Mouse (Mus musculus) T-cell, adult 2 months (primary cell): ENCODE data around the gene Smyd3.

Experiments used
- DNase-seq: peaks from one replicate; pipeline ENCODE4 v3.0.0; 2022; ENCODE audit warnings: low spot score

The Smyd3 gene

GRCm38 (mm10) chr1:179289744-179290143 is 228.1 kb downstream of the Smyd3 start:
- DNase-seq: no peak

GRCm38 (mm10) chr1:179286748-179287147 is 231.1 kb downstream of the Smyd3 start:
- no peak for DNase-seq

- no peak for DNase-seq
These were observed 235.0 kb downstream of the Smyd3 start for GRCm38 (mm10) chr1:179282821-179283220.

GRCm38 (mm10) chr1:179281401-179282121 is 236.3 kb downstream of the Smyd3 start:
- no peak for DNase-seq

GRCm38 (mm10) chr1:179279116-179279515 is 238.7 kb downstream of the Smyd3 start:
- no peak for DNase-seq

GRCm38 (mm10) chr1:179277346-179277745 is 240.5 kb downstream of the Smyd3 start:
- DNase-seq: no peak

- no peak for DNase-seq
These were observed 241.0 kb downstream of the Smyd3 start for GRCm38 (mm10) chr1:179276866-179277265.

GRCm38 (mm10) chr1:179272926-179273325 is 244.9 kb downstream of the Smyd3 start:
- DNase-seq: no peak

- DNase-seq: no peak
These were observed 245.5 kb downstream of the Smyd3 start for GRCm38 (mm10) chr1:179272351-179272750.

GRCm38 (mm10) chr1:179266936-179267335 is 250.9 kb downstream of the Smyd3 start:
- DNase-seq: no peak

GRCm38 (mm10) chr1:179261496-179261966 is 256.3 kb downstream of the Smyd3 start:
- no peak for DNase-seq

GRCm38 (mm10) chr1:179255826-179256512 is 261.9 kb downstream of the Smyd3 start:
- no peak for DNase-seq

- no peak for DNase-seq
These were observed 263.3 kb downstream of the Smyd3 start for GRCm38 (mm10) chr1:179254531-179254930.

GRCm38 (mm10) chr1:179252611-179253010 is 265.2 kb downstream of the Smyd3 start:
- DNase-seq: no peak

GRCm38 (mm10) chr1:179250388-179250787 is 267.5 kb downstream of the Smyd3 start:
- no peak for DNase-seq

- DNase-seq: no peak
These were observed 274.3 kb downstream of the Smyd3 start for GRCm38 (mm10) chr1:179243554-179243953.

- peak; percentile 82 for DNase-seq
These were observed 277.1 kb downstream of the Smyd3 start for GRCm38 (mm10) chr1:179240663-179241279.

GRCm38 (mm10) chr1:179238639-179239038 is 279.2 kb downstream of the Smyd3 start:
- no peak for DNase-seq

GRCm38 (mm10) chr1:179237989-179238388 is 279.9 kb downstream of the Smyd3 start:
- peak; percentile 30 for DNase-seq

GRCm38 (mm10) chr1:179236217-179236840 is 281.5 kb downstream of the Smyd3 start:
- no peak for DNase-seq

- peak; percentile 50 for DNase-seq
These were observed 285.8 kb downstream of the Smyd3 start for GRCm38 (mm10) chr1:179231777-179232661.
